Mouse (Mus musculus) bone marrow, adult 2 months (tissue): ENCODE measurements around the gene P2rx4.

Experiments
- CTCF ChIP-seq: fragments of 200-500 bp; IDR thresholded peaks from 2 replicates; pipeline ENCODE4 v1.5.1; 2011; ENCODE audit warnings: low read length, control low read depth; ENCODE audit not compliant: control insufficient read depth, insufficient read depth
- POLR2A ChIP-seq: fragments of 200-500 bp; IDR thresholded peaks from 2 replicates; pipeline ENCODE4 v1.6.1; 2011; ENCODE audit warnings: low read depth, mild to moderate bottlenecking, control low read depth, low read length, borderline replicate concordance; ENCODE audit not compliant: control insufficient read depth

- no peak for TF ChIP-seq POLR2A
- TF ChIP-seq CTCF: no peak
Observed at GRCm38 (mm10) chr5:122672298-122672697, 35.0 kb upstream of the P2rx4 start.
